Mouse (Mus musculus): ENCODE measurements around the gene Cdca7. TPM values are rescaled to one million over a fixed set of nuclear protein-coding genes. Genes with fewer than 3 reads are reported as not detected.
A peak's percentile ranks its signal among the peaks of the same experiment; 100 is the strongest.

The Cdca7 gene
- polyA plus RNA-seq, 1 experiment from 2014 or later: 172 TPM

DNA sequence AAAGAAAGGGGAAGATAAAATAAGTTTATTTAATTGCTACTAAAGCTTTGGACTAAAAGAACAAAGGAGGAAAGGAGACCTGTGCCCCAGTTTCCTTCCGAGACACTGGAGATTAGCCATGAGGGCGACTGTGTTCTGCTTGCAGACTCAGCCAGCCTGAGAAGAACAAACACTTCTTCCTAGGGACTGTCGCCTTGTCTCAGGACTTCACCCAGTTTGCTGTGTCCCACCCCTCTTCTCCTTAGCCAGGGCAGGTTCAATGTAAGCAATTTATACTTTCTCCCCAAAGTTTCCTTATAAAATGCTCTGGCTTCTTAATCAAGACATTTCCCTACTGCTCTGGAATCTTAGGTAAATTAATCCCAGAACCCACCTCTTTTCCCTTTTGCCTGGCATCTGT is 22.4 kb upstream of the Cdca7 start:
- no peaks in the 10 kb centered on the region for H3K9me3 ChIP-seq (ENCODE audit: control insufficient read depth, low read length)
- no peak overlapping the region for H3K9ac ChIP-seq (ENCODE audit: low read length)
- no peak overlapping the region for H3K27ac ChIP-seq (ENCODE audit: low read depth, low read length)
- ATAC-seq (ENCODE audit: low FRiP score) (no peak), DNase-seq (ENCODE audit: low spot score, missing footprints) (peak; percentile 76)
- H3K4me3 ChIP-seq (ENCODE audit: low read depth, low read length): no peak overlapping the region
- no peaks in the 10 kb centered on the region for H3K36me3 ChIP-seq (ENCODE audit: control insufficient read depth, insufficient read depth, low read length)
- WGBS: 25% methylated on average over 3 of the region's 3 CpGs
- H3K27me3 ChIP-seq (ENCODE audit: control insufficient read depth, insufficient read depth, low read length): no peaks in the 10 kb centered on the region
- peaks cover 7% of the 10 kb centered on the region; the same call in 1 of the 2 replicates for H3K4me1 ChIP-seq (ENCODE audit: control insufficient read depth, insufficient read depth, low read length)
- H3K4me2 ChIP-seq: no peak overlapping the region

GRCm38 (mm10) chr2:72456189-72456588 is 19.8 kb upstream of the Cdca7 start:
- DNase-seq (ENCODE audit: low spot score, missing footprints): no peak
- WGBS: 79% methylated on average over 1 of the region's 1 CpGs
- no peak for ATAC-seq (ENCODE audit: low FRiP score)

GRCm38 (mm10) chr2:72464376-72465014 is 11.5 kb upstream of the Cdca7 start:
- Histone ChIP-seq H3K4me1 (ENCODE audit: control insufficient read depth, insufficient read depth, low read length) (no peaks in the 10 kb centered on the region), H3K9me3 (ENCODE audit: control insufficient read depth, low read length) (no peaks in the 10 kb centered on the region), H3K4me2 (no peak overlapping the region), H3K4me3 (ENCODE audit: low read depth, low read length) (no peak overlapping the region), H3K27me3 (ENCODE audit: control insufficient read depth, insufficient read depth, low read length) (no peaks in the 10 kb centered on the region), H3K27ac (ENCODE audit: low read depth, low read length) (no peak overlapping the region), H3K9ac (ENCODE audit: low read length) (no peak overlapping the region), H3K36me3 (ENCODE audit: control insufficient read depth, insufficient read depth, low read length) (no peaks in the 10 kb centered on the region)
- DNase-seq (ENCODE audit: low spot score, missing footprints) (peak; percentile 45), ATAC-seq (ENCODE audit: low FRiP score) (no peak)
- whole genome bisulfite sequencing: 78% methylated on average over 7 of the region's 7 CpGs

More at GRCm38 (mm10) chr2:72456189-72456588, 19.8 kb upstream of the Cdca7 start:
- Histone ChIP-seq H3K27me3 (ENCODE audit: control insufficient read depth, insufficient read depth, low read length) (no peaks in the 10 kb centered on the region), H3K4me1 (ENCODE audit: control insufficient read depth, insufficient read depth, low read length) (peaks cover 3% of the 10 kb centered on the region; the same call in 1 of the 2 replicates), H3K9me3 (ENCODE audit: control insufficient read depth, low read length) (no peaks in the 10 kb centered on the region), H3K9ac (ENCODE audit: low read length) (no peak overlapping the region), H3K36me3 (ENCODE audit: control insufficient read depth, insufficient read depth, low read length) (no peaks in the 10 kb centered on the region), H3K4me3 (ENCODE audit: low read depth, low read length) (no peak overlapping the region), H3K27ac (ENCODE audit: low read depth, low read length) (no peak overlapping the region), H3K4me2 (no peak overlapping the region)

GRCm38 (mm10) chr2:72467604-72468003 is 8.4 kb upstream of the Cdca7 start:
- Histone ChIP-seq H3K4me1 (ENCODE audit: control insufficient read depth, insufficient read depth, low read length) (no peaks in the 10 kb centered on the region), H3K27me3 (ENCODE audit: control insufficient read depth, insufficient read depth, low read length) (no peaks in the 10 kb centered on the region; the same call in 1 of the 2 replicates), H3K27ac (ENCODE audit: low read depth, low read length) (no peak overlapping the region), H3K4me2 (no peak overlapping the region), H3K9me3 (ENCODE audit: control insufficient read depth, low read length) (no peaks in the 10 kb centered on the region), H3K36me3 (ENCODE audit: control insufficient read depth, insufficient read depth, low read length) (no peaks in the 10 kb centered on the region), H3K9ac (ENCODE audit: low read length) (no peak overlapping the region), H3K4me3 (ENCODE audit: low read depth, low read length) (no peak overlapping the region)
- DNase-seq (ENCODE audit: low spot score, missing footprints) (no peak), ATAC-seq (ENCODE audit: low FRiP score) (no peak)
- 77% methylated on average over 1 of the region's 1 CpGs for WGBS

DNA sequence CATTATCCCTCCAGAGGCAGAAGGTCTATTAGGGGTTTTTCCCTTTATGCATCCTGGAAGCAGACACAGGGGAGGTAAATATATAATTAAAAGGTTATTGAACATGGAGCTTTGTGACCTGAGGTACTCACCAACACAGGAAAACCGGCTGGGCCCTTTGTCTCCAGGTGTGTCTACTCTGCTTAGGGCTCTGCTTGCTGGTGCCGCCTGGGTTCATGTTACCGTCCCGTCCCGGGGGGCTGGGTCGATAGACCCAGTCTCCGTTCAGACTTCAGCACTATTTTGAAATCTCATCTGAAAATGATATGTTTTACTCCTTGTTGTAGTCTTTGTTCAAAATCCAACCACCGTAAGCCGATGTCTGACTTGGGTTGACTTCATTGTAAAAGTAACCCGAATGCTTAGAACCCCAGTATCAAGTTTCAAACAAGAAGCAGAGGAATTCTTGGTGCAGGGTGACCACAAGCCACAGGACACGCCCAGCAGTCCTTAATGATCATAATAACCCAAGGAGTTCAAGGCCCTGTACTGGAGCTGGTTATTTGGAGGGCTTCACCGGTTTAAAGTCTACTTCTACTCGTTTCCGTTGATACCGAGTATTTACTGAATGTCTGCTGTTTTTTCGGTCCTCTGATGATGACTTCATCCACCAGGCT is 4.4 kb upstream of the Cdca7 start:
- no peaks in the 10 kb centered on the region for H3K9me3 ChIP-seq (ENCODE audit: control insufficient read depth, low read length)
- 79% methylated on average over 16 of the region's 16 CpGs for WGBS
- H3K4me3 ChIP-seq (ENCODE audit: low read depth, low read length): no peak overlapping the region
- H3K27ac ChIP-seq (ENCODE audit: low read depth, low read length): no peak overlapping the region
- H3K27me3 ChIP-seq (ENCODE audit: control insufficient read depth, insufficient read depth, low read length): peaks cover 11% of the 10 kb centered on the region
- ATAC-seq (ENCODE audit: low FRiP score): no peak
- no peaks in the 10 kb centered on the region for H3K36me3 ChIP-seq (ENCODE audit: control insufficient read depth, insufficient read depth, low read length)
- H3K9ac ChIP-seq (ENCODE audit: low read length): no peak overlapping the region
- H3K4me2 ChIP-seq: no peak overlapping the region
- H3K4me1 ChIP-seq (ENCODE audit: control insufficient read depth, insufficient read depth, low read length): peaks cover 10% of the 10 kb centered on the region
- DNase-seq (ENCODE audit: low spot score, missing footprints): no peak

DNA sequence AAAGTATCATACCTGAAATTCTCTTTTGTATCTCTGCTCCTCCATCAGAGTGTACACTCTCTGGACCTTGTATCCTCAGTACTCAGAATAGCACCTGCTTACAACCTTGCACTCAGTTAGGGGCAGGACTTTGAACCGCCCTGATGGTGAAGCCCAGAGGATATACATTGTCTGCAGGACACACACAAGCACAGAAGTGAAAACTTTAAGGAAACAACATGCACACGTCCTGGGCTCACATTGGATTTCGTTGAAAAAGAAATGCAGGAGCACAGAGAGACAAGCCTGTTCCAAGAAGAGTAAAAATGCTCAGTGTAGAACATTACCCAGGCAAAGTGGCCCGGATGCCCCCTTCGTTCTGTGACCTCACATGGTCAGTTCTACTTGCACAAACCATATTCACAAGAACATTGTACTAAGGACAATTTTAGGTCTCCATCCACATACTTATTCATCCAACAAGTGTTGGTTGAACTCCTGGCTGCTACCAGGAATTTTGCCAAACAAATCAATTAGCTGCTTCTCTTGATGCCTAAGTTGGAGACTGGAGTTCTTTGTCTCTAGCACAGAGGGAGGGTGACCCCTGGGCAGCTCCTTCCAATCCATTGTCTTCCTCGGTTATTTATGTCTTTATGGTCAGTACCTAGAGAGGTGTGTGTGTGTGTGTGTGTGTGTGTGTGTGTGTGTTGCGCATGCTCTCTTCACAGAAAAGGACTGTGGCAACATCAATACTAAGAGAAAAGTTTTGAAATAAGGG is 1.2 kb upstream of the Cdca7 start:
- ATAC-seq (ENCODE audit: low FRiP score) (no peak), DNase-seq (ENCODE audit: low spot score, missing footprints) (peak; percentile 92)
- no peak overlapping the region for H3K4me3 ChIP-seq (ENCODE audit: low read depth, low read length)
- H3K4me1 ChIP-seq (ENCODE audit: control insufficient read depth, insufficient read depth, low read length): peaks cover 28% of the 10 kb centered on the region
- H3K27me3 ChIP-seq (ENCODE audit: control insufficient read depth, insufficient read depth, low read length): peaks cover 11% of the 10 kb centered on the region
- 24% methylated on average over 7 of the region's 7 CpGs for WGBS
- peaks cover 2% of the 10 kb centered on the region; the same call in 1 of the 2 replicates for H3K36me3 ChIP-seq (ENCODE audit: control insufficient read depth, insufficient read depth, low read length)
- H3K9ac ChIP-seq (ENCODE audit: low read length): peak overlapping the region; percentile 79; the same call in 1 of the 2 replicates
- no peak overlapping the region for H3K27ac ChIP-seq (ENCODE audit: low read depth, low read length)
- peak overlapping the region; percentile 6; the same call in 1 of the 2 replicates for H3K4me2 ChIP-seq
- no peaks in the 10 kb centered on the region for H3K9me3 ChIP-seq (ENCODE audit: control insufficient read depth, low read length)

- Histone ChIP-seq H3K4me3 (ENCODE audit: low read depth, low read length) (peak overlapping the region; percentile 86), H3K9me3 (ENCODE audit: control insufficient read depth, low read length) (no peaks in the 10 kb centered on the region), H3K4me1 (ENCODE audit: control insufficient read depth, insufficient read depth, low read length) (peaks cover 28% of the 10 kb centered on the region), H3K27me3 (ENCODE audit: control insufficient read depth, insufficient read depth, low read length) (peaks cover 11% of the 10 kb centered on the region), H3K4me2 (peak overlapping the region; percentile 77), H3K36me3 (ENCODE audit: control insufficient read depth, insufficient read depth, low read length) (peaks cover 2% of the 10 kb centered on the region; the same call in 1 of the 2 replicates), H3K9ac (ENCODE audit: low read length) (peak overlapping the region; percentile 79), H3K27ac (ENCODE audit: low read depth, low read length) (no peak overlapping the region)
- no peak for DNase-seq (ENCODE audit: low spot score, missing footprints)
- under 1% methylated on average over 7 of the region's 7 CpGs for WGBS
- ATAC-seq (ENCODE audit: low FRiP score): no peak
These were observed 549 bp upstream of the Cdca7 start for GRCm38 (mm10) chr2:72475423-72475796.

DNA sequence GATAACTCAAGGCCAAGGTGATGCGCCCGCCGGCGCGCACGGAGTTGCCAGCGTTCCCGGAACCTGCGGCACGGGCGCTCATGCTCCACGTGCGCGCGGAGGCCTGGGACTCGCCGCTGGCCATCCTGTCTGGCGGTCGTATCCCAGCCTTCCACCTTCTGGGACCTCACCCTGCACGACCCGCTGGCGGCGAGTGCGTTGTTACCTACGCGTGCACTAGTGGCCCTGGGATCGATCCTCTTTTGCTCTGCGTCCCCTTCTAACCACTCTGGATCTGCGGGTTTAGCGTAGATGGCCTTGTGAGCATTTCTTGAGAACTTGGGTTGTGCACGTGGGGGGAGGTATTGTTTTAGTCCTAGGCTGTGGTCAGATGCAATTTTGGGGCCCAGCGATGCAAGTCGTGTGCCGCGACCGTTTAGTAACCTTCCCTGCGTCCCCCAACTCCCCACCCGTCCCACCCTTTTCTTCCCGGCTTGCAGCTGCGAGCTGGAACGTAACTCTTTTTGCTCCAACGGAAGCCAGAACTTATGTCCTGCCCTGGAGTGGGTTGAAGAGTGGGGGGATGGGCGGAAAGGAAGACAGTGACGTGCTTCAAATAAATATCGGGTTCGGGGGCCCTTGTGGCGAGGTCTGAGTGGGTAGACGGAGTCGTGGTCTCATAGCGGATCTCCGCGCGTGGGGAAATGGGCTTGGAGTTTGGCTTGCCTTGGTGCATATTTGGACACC is 690 bp downstream of the Cdca7 start:
- Histone ChIP-seq H3K27ac (ENCODE audit: low read depth, low read length) (peak overlapping the region; percentile 62), H3K4me2 (peak overlapping the region; percentile 77), H3K36me3 (ENCODE audit: control insufficient read depth, insufficient read depth, low read length) (peaks cover 2% of the 10 kb centered on the region; the same call in 1 of the 2 replicates), H3K27me3 (ENCODE audit: control insufficient read depth, insufficient read depth, low read length) (peaks cover 11% of the 10 kb centered on the region), H3K4me3 (ENCODE audit: low read depth, low read length) (peak overlapping the region; percentile 86), H3K9ac (ENCODE audit: low read length) (peak overlapping the region; percentile 79), H3K4me1 (ENCODE audit: control insufficient read depth, insufficient read depth, low read length) (peaks cover 28% of the 10 kb centered on the region), H3K9me3 (ENCODE audit: control insufficient read depth, low read length) (no peaks in the 10 kb centered on the region)
- under 1% methylated on average over 53 of the region's 53 CpGs for WGBS
- ATAC-seq (ENCODE audit: low FRiP score) (peak; percentile 67), DNase-seq (ENCODE audit: low spot score, missing footprints) (peak; percentile 96)

Measured in midbrain, embryonic 11.5 days (tissue).